Mouse (Mus musculus) mouse embryonic stem cell (cell line): ENCODE results near the gene Bdh1.

ENCODE experiments used
- in situ Hi-C, 2 experiments: fragments of 300-500 bp; cut with MboI; formaldehyde crosslinking; loops; 1 replicate in 1 of 2; 3 replicates in 1 of 2; pipeline ENCODE4 v1.14.3; 2019 to 2020; ENCODE audit warnings: low sequenced_read_pairs in 2 of 2, low pct_unique_long_range_greater_than_20kb in 1 of 2, mixed read lengths in 1 of 2; ENCODE audit not compliant: unreplicated experiment in 1 of 2

Gene Bdh1

DNA sequence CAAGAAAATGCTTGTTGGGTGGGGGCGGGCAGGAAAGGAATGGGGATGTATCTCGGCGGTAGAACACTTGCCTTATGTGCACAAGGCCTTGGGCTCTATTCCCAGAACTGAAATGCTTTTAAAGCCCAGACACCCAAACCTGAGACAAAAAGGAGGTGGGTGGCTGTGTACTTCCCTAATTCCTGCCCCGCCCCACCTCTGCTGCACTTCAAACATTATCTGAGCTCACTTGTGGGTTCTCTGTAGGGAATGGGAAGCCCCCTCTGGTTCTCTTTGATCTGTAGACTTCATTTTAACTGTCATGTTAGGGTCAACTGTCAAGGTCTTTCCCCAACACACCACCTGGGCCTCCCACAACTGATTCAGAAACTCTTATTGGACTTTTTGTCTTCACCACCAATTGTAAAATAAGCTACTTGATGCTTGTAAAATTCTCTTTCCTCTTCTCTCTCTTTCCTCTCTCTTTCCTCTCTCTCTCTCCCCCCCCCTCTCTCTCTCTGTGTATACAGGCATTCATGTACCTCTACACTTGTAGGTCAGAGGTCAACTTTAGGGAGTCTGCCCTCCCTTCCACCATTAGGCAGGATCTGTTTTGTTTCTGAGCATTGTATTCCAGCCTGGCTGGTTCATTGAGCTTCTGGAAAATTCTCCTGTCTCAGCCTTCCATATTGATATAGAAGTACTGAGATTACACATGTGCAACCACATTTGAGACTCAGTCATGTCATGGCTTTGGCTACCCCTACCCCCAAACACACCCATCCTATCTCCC, 2.5 kb downstream of the Bdh1 start:
- in situ Hi-C loops: no loop called here

DNA sequence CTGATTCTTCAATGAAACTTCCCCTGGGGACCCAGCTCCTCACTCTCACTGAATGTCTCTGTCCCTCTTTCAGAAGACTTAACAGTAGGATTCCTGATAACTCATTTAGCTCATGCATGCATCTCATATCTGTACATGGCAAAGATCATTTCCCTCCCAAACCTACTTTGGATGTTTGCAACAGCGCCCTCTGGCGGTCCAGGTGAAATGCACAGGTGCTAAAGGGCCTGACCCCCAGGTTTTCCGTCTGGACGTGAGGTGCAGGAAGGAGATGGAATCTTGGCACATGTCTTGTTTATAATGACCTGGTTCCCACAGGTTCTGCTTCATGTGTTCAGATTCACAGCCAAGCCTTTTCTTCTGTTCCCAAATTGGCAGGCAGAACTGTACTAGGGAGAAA, 3.4 kb downstream of the Bdh1 start:
- in situ Hi-C loops: no loop called here

DNA sequence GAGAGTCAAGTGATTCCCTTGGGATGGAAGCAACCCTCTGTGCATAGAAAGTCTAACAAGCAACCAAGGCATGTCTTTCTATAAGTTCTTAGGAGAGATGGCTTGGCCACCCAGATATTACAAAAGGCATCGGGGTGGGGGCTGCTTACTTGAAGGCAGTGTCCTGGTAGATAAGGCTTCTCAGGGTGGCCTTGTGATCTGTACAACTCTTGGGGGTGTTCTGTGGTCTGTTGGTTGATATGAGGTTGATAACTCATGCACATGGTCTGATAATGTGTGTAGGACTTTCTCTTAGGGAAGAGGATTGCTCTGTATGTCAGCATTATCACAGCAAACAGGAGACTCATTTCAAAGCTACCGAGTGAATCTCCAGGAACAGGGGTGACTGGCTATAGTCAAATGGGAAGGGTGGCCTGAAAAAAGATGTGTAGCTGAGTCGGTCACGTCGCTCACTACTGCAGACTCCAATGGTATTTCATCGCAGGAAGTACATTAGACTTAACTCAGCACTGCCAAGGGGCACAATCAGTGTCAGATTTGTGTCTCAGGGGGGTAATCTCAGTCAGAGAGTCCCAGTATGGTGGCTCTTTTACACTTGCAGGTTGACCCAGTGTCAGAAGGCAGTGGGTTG, 4.5 kb downstream of the Bdh1 start:
- in situ Hi-C loops: no loop called here

DNA sequence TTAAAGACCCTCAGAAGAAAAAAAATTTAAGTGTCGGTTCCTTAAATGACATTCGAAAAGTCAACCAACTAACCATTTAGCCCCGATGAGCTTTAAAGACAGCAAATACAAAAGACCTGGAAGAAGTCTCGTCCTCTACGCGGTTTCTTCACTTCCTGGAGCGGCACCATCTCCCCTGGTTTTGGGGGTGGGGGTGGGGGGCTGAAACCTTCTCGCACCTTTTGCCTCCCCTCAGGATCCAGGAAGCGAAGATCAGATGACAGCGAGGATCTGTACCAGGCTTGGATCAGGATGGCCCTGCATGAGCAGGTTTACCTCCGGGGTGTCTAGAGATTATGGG, 6.2 kb downstream of the Bdh1 start:
- in situ Hi-C loops: no loop called here

DNA sequence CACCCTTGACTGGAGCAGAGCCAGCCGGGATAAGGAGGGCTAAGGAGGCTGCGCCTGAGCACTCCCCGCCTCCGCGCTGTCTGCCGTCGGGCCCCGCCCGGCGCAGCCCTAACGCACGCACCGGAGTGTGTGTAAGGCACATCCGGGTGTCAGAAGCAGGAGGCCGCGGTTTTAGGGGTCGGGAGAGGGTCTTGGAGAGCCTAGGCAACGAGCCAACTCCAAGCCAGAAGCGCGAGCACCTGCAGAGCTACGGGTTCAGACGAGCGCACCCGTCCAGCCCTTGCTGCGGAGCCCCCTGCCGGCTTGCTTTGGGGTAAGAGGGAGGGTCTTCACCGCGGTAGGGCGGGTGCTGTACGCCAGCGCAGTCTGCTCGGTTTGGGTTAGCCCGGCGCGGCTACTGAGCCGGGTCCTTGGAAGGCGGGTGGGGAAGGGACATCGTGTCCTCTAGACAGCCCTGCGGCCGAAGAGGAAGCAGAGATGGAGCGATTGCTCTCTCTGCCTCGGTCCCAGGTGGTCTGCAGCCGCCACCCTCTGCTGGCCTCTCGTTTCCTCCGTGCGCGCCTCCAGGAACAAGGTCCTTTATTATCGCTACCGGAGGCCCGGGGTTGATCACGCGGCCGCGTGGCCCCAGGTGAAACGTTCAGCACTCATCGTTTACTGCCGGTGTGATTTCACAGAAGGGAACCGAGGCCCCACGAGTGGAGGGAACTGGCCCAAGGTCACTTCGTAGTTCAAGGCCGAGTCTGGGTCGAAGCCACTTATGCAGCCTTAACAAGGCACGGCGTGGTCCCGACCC, 6.8 kb downstream of the Bdh1 start:
- in situ Hi-C loops: no loop called here

DNA sequence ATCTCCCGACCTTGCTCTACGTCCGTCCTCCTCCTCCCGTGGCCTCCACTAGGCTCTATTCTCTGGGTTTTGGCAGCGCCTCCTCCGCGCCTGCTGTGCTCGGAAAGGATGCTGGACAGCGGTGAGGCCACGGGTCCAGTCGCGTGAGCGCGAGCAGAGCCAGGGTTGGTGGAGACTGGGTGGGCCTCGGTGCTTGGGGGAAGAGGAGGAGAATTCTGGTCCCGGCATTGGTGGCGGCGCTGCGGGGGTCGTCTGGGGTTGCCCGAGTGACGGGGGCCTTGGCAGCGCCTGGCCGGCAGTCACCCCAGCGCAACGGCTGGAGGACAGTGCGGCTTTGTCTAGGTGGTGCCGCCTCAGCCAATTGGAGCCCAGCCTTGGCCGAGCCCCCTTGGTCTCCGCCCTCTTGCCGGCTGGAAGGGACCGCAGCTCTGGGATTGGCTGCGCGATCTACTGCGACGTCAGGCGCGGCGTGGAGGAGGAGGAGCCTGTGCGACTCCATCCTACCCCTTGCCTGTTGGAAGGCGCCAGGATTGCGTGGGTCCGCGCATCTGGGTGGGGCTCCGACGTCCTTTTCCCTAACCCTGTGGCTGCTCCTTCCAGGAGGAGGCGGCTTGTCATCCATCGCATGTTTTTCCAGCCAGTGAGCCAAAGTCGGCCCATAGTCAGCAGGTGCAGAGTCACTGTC, 7.5 kb downstream of the Bdh1 start:
- in situ Hi-C loops: no loop called here

DNA sequence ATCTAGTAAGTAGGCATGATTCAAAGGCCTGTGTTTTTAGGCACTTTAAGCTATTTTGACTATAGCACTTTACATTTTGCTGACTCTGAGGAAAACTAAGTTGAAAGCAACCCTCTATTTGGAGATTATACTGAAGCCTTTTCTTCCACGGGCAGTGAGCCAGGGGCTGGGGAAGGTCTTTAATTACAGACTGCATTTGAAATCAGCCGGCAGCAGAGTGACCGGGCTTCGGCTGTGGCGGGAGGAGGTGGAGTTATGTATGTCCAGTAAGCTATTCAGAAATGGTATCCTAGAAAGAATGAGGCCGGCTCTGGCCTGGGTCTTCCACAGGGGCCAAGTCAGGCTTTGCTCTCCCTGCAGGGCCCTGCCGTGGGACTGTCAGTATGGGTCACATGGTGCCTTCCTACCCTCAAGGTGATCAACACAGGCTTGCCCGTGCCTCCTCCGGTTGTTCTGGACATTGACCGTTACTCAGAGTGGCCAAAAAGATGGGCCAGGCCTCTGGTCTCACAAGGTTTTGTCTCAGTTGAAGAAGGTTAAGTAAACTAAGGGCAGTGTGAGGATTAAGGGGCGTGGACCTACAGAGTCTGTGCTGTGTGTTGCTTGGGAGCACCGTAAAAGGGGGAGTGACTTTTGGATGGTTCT, 11.5 kb downstream of the Bdh1 start:
- in situ Hi-C loops: no loop called here

DNA sequence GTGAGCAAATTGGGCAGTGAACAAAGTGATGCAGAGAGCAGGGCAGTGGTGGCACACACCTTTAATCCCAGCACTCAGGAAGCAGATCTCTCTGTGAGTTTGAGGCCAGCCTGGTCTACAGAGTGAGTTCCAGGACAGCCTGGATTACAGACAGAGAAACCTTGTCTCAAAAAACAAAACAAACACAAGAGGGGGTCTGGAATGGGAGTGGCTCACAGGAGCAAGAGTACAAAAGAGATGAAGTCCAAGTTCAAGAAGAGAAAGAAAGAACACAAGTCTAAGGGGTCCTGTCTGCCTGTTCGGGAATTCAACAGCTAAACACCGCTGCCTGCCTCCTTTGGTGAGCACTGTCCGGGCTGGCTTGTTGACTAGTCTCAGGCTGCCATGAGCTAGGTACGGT, 13.1 kb downstream of the Bdh1 start:
- in situ Hi-C loops: no loop called here

DNA sequence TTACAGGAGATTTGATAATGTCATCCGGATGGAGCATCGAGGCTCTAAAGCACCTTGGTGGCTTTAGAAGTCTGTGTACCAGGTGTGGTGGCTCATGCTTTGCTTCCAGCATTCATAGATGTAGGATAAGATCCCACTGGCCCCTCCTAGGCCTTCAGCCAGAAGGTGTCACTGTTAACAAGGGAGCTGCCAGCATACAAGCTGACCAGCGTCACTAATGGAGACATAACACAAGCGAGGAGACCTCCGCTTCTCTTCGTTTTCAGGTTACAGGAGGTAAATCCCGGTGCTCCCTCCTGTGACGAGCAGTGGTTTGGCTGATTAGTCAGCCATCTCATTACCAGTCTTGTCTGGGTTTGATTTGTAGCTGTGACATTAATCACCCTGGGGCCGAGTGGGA, 14.0 kb downstream of the Bdh1 start:
- in situ Hi-C loops: no loop called here

DNA sequence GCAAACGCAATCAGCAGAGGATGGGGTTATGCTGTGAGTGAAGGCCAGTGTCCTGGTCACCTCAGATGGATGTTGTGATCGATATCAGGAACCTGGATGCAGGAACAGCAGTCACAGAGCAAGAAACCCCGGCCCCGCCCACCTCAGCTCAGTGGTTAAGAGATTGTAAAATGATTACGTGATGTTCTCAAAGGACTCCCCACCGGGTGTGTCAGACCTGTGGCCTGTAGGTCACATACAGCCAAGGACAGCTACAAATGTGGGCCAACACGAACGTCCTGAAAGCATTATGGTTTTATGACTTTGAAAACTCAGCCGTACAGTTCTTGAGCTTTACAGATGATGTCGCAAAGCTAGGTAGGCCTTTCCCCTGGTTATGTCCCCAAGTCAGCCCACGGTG, 15.3 kb downstream of the Bdh1 start:
- in situ Hi-C loops: no loop called here

DNA sequence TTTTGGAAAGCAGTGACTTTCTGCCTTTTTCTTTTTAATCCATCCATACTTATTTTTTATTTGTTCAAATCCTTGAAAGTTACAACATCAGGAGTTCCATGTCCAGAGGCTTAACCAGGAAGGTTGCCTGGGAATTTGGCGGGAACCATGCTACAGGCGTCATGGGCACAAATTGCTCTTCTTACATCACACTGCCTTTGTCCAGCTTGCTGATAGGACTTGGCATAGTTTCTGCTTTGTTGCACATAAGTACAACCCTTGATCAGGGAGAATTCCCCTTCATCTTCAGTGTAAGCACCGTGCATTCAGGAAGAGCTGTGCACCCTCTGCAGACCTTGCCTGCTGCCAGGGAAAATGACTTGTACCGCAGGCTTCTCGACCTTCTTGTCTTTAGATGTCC, 17.4 kb downstream of the Bdh1 start:
- in situ Hi-C loops: no loop called here

DNA sequence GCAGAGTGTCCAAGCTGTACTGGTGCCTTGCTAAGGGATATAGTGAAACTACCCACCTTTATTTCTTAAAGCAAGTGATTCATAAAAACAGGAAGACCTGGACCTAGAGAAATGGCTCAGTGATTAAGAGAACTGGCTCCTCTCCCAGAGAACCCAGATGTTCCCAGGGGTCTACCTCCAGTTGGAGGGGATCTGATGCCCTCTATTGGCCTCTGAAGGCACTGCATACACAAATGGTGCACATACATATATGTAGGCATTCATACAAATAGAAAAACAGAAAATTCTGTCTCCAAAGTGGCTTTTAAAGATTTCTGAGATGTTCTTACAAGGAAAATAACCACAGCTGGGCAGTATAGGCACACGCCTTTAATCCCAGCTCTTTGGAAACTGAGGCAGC, 18.0 kb downstream of the Bdh1 start:
- in situ Hi-C loops: no loop called here

DNA sequence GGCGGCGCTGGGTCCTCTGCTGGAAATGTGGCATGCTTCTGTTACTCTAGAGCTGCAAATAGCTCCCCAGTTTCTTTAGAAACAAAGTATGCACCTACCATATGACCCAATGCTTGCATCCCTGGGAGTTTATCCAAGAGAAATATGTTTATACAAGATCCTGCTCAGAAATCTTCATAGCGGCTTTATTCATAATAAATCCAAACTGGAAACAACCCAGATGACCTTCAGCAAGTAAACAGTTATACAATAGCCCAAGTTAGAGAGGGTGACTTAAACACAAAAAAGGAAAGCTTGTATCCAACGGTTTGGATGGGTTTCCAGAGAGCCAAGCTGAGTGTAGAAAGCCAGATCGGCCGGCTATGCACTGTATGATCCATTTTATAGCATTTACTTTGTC, 22.4 kb downstream of the Bdh1 start:
- in situ Hi-C loops: no loop called here

DNA sequence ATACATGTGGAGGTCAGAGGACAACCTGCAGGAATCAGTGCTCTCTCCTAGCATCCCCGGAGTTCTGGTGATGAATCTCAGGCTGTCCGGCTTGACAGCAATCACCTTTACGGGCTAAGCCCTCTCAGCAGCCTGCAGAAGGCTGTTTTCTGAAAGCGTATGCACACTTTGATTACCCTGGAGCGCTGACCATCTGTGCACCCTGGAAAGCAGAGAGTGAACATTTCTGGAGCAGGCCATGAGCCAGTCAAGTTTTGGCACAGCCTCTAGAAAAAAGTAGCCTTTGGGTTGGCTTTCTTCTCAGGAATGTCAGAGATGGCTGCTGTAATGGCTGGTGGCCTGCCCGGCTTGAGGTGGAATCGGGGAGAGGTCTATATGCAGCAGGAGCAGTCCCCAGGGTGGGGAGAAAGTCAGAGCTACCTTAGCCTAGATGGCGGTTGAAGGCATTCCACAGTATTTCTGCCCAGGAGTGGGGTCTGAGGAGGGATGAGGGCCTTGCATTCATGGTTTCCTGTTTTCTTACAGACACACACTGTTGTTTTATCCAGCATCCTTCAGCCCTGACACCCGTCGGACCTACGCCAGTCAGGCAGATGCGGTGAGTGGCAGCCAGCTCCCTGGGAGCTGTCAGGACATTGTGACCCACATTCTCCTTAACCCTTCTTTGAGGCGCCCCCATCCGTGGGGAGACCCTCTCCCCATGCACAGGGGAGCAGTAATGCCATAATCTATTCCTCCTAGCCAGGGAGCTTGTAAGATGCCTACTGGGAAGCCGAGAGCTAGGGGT, 24.2 kb downstream of the Bdh1 start:
- in situ Hi-C loops: no loop called here

DNA sequence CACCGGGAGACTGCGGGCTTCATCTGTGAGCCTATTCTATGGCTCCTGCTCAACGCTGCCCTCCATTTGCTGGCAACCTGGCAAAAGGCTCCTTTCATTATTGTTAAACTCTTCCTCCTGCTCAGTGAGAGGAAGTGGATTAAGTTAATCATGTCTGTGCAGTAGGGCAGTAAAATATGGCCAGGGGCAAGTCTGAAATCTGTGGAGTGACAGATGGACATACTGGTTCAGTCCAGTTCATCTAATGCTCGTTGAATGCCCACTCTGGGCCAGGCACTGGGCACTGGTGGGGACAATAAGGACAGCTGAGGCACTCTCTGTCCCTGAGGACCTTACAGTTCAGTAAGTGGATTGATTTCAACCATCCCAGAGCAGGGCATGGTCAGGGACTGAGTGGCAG, 27.9 kb downstream of the Bdh1 start:
- in situ Hi-C loops: loop anchor here (10.0 to 25.0 kb wide), 2 partner anchors 462 to 475 kb away; no protein-coding TSS in a partner anchor

DNA sequence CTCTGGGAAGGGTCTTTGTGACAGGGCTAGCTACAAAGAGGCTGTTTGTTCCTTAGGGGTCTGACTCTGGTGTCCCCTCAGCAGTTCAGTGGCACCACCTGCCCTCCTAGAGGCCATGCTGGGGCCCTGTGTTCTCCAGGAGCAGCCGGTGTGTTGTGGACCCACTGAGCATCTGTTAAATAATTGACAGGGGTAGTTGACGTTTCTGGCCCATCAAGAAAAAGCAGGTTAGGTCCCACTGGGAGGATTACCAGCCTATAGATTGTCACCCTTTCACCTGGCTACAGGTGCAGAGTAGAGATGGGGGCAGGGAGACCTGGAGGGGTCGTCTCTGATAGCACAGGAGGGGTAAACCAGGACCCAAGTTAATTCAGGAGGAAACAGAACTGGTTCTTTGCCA, 29.2 kb downstream of the Bdh1 start:
- in situ Hi-C loops: loop anchor here (10.0 to 25.0 kb wide), 2 partner anchors 461 to 474 kb away; no protein-coding TSS in a partner anchor

DNA sequence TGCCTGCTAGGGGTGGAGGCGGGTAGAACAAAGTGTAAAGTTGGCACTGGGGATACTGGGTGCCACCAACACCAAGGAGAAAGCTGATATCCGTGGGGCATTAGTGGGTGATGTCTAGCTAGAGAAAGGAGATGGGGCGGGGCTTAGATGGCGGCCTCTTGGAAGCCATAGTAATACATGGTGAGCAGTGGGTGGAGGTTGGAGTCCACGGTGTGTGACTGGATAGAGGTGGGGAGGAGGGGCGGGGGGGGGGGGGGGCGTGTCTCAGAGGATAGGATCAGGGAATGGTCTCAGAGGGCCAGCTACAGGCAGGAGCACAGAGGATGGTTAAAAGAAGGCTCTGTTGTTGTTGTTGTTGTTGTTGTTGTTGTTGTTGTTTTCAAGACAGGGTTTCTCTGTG, 30.4 kb downstream of the Bdh1 start:
- in situ Hi-C loops: loop anchor here (10.0 to 25.0 kb wide), 2 partner anchors 460 to 472 kb away; no protein-coding TSS in a partner anchor

DNA sequence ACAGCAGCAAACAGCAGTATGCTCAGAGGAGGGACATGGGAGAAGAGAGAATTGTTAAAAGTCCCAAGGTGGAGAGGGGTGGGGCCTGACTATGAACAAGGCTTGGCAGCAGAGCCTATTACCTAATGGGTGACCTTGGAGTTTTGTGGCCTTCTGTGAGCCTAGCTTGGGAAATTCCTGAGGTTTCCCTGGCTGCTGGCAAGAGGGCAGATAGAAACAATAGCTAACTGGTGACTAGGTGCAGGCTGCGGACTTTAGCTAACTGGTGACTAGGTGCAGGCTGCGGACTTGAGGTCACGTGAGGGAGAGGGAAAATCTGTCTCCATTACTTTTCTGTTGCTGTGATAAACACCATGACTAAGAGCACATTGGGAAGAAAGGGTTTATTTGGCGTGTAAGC, 31.9 kb downstream of the Bdh1 start:
- in situ Hi-C loops: loop anchor here (10.0 to 25.0 kb wide), 2 partner anchors 458 to 471 kb away; no protein-coding TSS in a partner anchor
